Mouse (Mus musculus): ENCODE results near the gene Il17f.

GRCm38 (mm10) chr1:20787046-20787445, 3.4 kb downstream of the Il17f start:
- TF ChIP-seq POLR2A (IDR thresholded peaks at IDR 0.05; ENCODE audit: insufficient read length, low read depth): no peak
- TF ChIP-seq USF1 (IDR thresholded peaks at IDR 0.05; ENCODE audit: low read depth): no peak
- TF ChIP-seq POLR2AphosphoS2 (IDR thresholded peaks at IDR 0.05; ENCODE audit: insufficient read length, low read depth): no peak
- no peak for TF ChIP-seq SRF (IDR thresholded peaks at IDR 0.05; ENCODE audit: control insufficient read depth, insufficient read length, low read depth)
- TF ChIP-seq MAX (IDR thresholded peaks at IDR 0.05; ENCODE audit: low read depth): no peak
- TF ChIP-seq TCF12 (IDR thresholded peaks at IDR 0.05; ENCODE audit: insufficient read depth, poor library complexity, severe bottlenecking): no peak
- no peak for TF ChIP-seq MYOD1 (IDR thresholded peaks at IDR 0.05; ENCODE audit: control insufficient read depth in 1 of 3, insufficient read length in 2 of 3, low read depth in 2 of 3)
- no peak for TF ChIP-seq CEBPB (IDR thresholded peaks at IDR 0.05; ENCODE audit: insufficient read depth, poor library complexity, severe bottlenecking)

All from myocyte (in vitro differentiated cells).